Mouse (Mus musculus) lung, postnatal 0 days (tissue): ENCODE data around the gene Hist1h4b.
"Not testable (repeated sequence)": the region's sequence is repeated elsewhere in the genome, so short reads cannot be mapped to it uniquely, and the experiment has no call there.

Source experiments
- CTCF ChIP-seq: IDR thresholded peaks from 2 replicates; pipeline ENCODE4 v1.5.1; 2016; ENCODE audit warnings: antibody characterized with exemption, mild to moderate bottlenecking
- EP300 ChIP-seq: IDR thresholded peaks from 2 replicates; pipeline ENCODE4 v1.6.1; 2016; ENCODE audit warnings: antibody characterized with exemption, mild to moderate bottlenecking, control low read depth

- TF ChIP-seq CTCF, EP300: not testable (repeated sequence)
Observed at GRCm38 (mm10) chr13:23717593-23718245, 39.1 kb upstream of the Hist1h4b start.
